Mouse (Mus musculus) embryonic fibroblast, embryonic 13.5 days (primary cell): ENCODE results near the gene Foxi2. TPM values are rescaled to one million over a fixed set of nuclear protein-coding genes. Genes with fewer than 3 reads are reported as not detected.

Experiments
- H3K27ac ChIP-seq: 2 replicates; pipeline ENCODE4 v1.5.1; 2012; ENCODE audit warnings: low read length, control low read depth, inconsistent platforms; ENCODE audit not compliant: insufficient read depth
- H3K4me1 ChIP-seq: 2 replicates; pipeline ENCODE4 v1.6.1; 2011; ENCODE audit warnings: low read length; ENCODE audit not compliant: control insufficient read depth, insufficient read depth
- H3K4me3 ChIP-seq: 2 replicates; pipeline ENCODE4 v1.5.1; 2011; ENCODE audit warnings: mild to moderate bottlenecking, control low read depth, low read length; ENCODE audit not compliant: insufficient read depth
- CTCF ChIP-seq: IDR thresholded peaks from 2 replicates; pipeline ENCODE4 v1.5.1; 2011; ENCODE audit warnings: mild to moderate bottlenecking, control low read depth, low read length, moderate library complexity, borderline replicate concordance; ENCODE audit not compliant: insufficient read depth
- POLR2A ChIP-seq: IDR thresholded peaks from 2 replicates; pipeline ENCODE4 v1.6.1; 2011; ENCODE audit warnings: low read depth, mild to moderate bottlenecking, control low read depth, low read length, moderate library complexity
- polyA plus RNA-seq: library from polyadenylated mRNA; stranded (reverse); fragments of >200 nt; gene quantifications from 2 replicates; pipeline ENCODE4 v1.2.4, GENCODE M21; 2011; ENCODE audit warnings: low read depth; ENCODE audit not compliant: missing spikeins, insufficient read length

Gene Foxi2
- not detected in 2 replicates for polyA plus RNA-seq

DNA sequence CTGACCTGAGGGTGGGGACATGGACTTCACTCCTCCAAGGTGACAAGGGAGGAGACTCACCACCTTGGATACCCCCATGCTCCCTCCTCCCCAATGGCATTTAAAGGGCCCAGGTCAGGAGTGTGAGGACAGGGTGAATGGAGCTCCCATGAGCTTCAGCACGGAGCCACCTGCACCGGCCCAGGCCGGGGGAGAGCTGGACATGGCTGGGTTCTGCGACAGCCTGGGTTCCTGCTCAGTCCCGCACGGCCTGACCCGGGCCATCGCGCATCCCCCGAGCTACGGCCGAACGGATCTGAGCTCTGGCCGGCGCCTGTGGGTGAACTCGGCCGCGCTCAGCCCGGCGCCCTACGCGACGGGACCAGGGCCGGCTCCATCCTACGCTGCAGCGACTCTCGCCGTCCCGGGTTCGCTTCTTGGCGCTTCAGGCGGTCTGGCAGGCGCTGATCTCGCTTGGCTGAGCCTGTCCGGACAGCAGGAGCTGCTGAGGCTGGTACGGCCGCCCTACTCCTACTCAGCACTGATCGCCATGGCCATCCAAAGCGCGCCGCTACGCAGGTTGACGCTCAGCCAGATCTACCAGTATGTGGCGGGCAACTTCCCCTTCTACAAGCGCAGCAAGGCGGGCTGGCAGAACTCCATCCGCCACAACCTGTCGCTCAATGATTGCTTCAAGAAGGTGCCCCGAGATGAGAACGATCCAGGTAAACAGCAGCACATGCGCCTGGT is at the start of gene Foxi2:
Gene Foxi2, plus strand, starts transcription at position 72 of the 729 bp plus-strand sequence.
- Histone ChIP-seq H3K27ac (no peak within 1 kb of the TSS), H3K4me3 (no peak within 1 kb of the TSS), H3K4me1 (no peaks in the 10 kb centered on the region)
- TF ChIP-seq CTCF (no peak), POLR2A (no peak)

DNA sequence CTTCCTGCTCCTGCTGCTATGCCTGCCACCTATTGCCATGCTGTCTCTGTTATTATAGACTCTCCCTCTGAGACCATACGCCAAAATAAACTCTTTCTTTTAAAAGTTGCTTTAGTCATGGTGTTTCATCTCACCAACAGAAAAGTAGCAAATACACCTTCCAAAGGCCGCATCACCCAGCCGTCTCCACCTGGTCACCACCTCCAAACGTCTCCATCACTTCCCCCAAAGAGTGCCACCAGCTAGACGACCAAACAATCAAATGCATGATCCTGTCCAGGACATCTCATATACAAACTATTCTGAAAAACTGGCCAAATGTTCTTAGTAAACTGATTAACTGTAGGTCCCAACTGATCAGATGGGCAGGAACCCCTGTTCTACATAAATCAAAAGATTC is 45.5 kb upstream of the Foxi2 start:
- Histone ChIP-seq H3K4me1 (no peaks in the 10 kb centered on the region), H3K4me3 (no peak overlapping the region), H3K27ac (no peak overlapping the region)
- no peak for TF ChIP-seq CTCF
- TF ChIP-seq POLR2A, result no peak

DNA sequence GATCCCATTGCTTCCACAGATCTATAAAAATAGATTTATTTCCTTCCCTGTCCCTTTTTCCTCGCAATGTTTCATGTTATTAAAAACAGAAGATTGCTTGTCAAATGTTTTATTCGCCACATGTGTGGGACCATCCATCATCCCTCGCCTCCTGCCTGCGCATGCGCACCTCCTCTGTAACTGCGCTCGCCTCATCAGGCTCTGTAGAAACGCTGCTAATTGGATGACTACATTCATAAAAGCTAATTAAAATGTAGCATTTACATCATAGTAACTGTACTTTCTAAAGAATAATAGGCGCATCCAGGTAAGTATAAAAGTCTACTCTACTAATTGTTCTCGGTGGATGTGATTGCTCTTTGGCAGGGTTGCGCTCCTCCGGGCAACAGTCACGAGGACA is 34.1 kb upstream of the Foxi2 start:
- Histone ChIP-seq H3K4me3 (no peak overlapping the region), H3K4me1 (no peaks in the 10 kb centered on the region), H3K27ac (no peak overlapping the region)
- TF ChIP-seq CTCF (no peak), POLR2A (no peak)

DNA sequence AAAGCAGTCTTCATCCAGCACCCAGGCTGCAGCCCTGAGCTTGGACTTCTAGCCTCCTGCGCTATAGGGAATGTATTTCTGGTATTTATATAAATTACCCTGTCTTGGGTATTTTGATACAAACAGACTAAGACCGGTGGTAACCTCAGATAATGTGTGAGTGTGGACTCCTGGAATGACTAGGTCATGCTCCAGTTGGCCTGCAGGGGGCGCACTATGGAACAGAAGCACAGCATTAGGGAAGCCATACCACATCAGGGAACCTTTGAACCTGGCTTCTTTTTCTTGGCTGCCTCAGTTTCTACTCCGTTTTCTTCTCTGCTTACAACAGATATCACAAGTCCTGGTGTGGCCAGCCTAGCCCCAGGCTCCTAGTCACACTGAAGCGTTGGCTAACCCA is 33.2 kb upstream of the Foxi2 start:
- no peak overlapping the region for H3K27ac ChIP-seq
- no peaks in the 10 kb centered on the region for H3K4me1 ChIP-seq
- TF ChIP-seq POLR2A (no peak), CTCF (no peak)
- no peak overlapping the region for H3K4me3 ChIP-seq

DNA sequence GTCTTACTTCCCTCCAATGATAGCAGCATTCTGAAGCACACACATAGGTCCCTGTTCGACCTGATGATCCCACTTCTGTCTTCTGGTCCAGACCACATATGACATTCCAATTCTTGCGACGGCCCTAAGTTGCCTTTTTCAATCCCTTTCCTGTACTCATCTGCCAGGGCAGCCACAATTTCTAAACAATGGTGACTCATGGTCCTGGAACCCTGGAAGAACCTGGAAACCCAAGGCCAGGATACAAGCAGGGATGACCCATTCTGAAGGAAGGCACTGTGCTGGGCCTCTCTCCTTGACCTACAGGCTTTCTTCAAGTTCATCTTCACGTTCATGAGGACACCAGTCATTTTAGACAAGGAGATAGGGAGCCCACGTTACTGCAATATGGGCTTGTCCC is 31.8 kb upstream of the Foxi2 start:
- Histone ChIP-seq H3K4me1 (no peaks in the 10 kb centered on the region), H3K4me3 (no peak overlapping the region), H3K27ac (no peak overlapping the region)
- TF ChIP-seq POLR2A, result no peak
- TF ChIP-seq CTCF, result no peak

DNA sequence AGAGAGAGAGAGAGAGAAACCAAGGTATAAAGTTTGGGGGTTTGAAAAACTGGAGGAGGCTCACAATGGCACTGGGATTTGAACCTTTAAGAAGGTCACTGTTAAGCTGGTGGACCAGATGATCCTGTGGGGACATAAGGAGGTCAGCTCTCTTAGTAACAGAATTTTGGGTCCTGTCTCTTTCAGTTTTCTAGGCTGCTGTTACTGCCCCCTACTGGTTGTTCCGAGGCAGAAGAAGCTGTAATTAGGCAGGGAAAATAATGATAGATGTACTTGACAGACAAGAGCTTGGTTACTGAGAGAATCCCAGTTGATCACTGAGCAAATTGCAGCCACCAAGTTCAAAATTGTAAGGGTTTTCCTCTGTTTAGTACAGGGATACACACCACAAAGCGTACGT is 21.1 kb upstream of the Foxi2 start:
- no peak overlapping the region for H3K4me3 ChIP-seq
- H3K27ac ChIP-seq, result no peak overlapping the region
- no peak for TF ChIP-seq CTCF
- no peak for TF ChIP-seq POLR2A
- no peaks in the 10 kb centered on the region for H3K4me1 ChIP-seq

DNA sequence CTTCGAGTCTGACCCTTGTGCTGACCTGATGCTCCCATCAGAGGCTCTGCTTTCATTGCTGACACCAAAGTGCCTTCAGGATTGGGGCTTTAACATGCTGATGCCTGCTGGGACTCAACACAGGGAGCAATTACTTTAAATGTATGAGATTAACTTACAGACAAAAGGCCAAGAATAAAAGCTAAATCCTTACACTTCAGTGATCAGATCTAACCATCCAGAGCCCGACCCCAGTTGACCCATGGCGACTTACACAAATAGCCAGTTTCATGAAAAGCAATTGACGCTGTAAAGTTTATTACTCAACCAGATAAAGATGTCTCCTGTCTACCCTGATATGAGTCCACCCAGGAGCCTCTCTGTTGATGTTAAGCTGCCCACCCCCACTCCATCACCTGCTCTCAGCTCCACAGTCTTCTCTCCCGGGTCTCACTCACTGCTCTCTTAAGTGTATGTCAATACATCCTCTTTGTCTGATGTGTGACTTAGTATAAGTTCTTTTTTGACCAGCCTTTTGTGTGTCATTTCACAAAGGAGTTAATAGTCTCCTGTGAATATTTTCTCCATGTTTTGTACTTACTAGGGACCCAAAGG is 17.1 kb upstream of the Foxi2 start:
- no peak overlapping the region for H3K4me3 ChIP-seq
- TF ChIP-seq POLR2A (no peak), CTCF (no peak)
- no peak overlapping the region for H3K27ac ChIP-seq
- H3K4me1 ChIP-seq, result no peaks in the 10 kb centered on the region; the same call in 1 of the 2 replicates

DNA sequence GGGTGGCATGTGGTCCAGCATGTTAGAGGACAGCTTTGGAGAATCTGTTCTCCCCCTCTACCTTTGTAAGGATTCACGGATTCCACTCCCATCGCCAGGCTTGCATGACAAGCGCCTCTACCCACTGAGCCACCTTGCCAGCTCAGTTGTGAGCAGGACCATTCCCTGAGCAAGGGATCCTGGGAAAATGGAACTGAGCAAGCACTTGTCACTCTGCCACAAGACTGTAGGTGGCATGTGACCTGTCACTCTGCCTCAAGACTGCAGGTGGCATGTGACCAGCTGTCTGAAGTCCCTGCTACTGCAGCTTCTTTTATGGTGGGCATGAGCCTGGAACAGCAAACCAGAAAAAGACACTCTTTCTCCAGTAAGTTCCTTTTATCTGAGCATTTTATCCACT is 15.7 kb upstream of the Foxi2 start:
- peaks cover under 1% of the 10 kb centered on the region; the same call in 1 of the 2 replicates for H3K4me1 ChIP-seq
- H3K4me3 ChIP-seq, result no peak overlapping the region
- no peak overlapping the region for H3K27ac ChIP-seq
- no peak for TF ChIP-seq CTCF
- TF ChIP-seq POLR2A, result no peak

DNA sequence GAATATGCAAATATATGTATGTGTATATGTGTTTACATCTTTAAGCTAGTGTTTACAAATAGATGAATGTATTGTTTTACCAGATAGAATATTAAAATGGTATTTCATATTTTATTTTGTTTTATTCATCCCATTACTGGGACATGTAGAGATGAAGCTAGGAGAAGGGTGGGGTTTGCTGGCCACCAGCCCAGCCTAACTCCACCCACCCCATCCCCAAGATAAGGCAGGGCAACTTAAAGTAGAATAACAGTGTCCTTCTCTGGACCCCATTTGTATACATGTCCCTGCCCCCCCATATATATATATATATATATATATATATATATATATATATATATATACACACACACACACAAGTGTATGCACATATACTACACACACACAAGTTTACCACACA is 14.9 kb upstream of the Foxi2 start:
- Histone ChIP-seq H3K4me1 (peaks cover 2% of the 10 kb centered on the region; the same call in 1 of the 2 replicates), H3K4me3 (no peak overlapping the region), H3K27ac (no peak overlapping the region)
- TF ChIP-seq CTCF, result no peak
- TF ChIP-seq POLR2A, result no peak

DNA sequence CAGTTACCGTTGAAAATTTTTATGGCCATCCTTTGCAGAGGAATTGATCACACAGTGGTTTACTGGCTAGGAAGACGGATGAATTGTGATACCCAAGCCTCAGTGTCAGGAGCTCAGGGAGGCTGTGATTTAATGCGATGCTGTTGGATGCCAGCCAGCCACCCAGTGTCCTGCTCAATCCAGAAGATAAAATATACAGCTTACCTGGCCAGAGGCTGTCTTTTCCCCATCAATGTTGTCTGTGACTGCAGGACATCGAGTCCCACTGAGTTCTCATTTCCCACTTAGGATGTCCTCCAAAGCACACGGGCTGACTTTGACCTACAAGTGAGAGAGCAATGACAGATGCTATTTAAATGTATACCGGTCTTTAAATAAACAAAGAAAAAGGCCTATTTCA is 13.0 kb upstream of the Foxi2 start:
- no peak overlapping the region for H3K27ac ChIP-seq
- peaks cover 2% of the 10 kb centered on the region; the same call in 1 of the 2 replicates for H3K4me1 ChIP-seq
- H3K4me3 ChIP-seq, result no peak overlapping the region
- TF ChIP-seq POLR2A (no peak), CTCF (no peak)
